In genomic region chr1:84843366-84843765, GRCm38 (mm10) we compare ENCODE assay signal across 31 mouse cellular contexts.
"Had no signal": no experiment of that assay in that cellular context is flagged by ENCODE, and none has a peak within 500 bp of the region (broad histone marks: within the 10 kb centered on the region; RNA-seq: fewer than 3 reads in every experiment).

No protein-coding gene starts in this region.

- H3K4me2 ChIP-seq: limb, embryonic 12.5 days; limb, embryonic 13.5 days; limb, embryonic 15.5 days; liver, embryonic 11.5 days; liver, embryonic 12.5 days; liver, embryonic 13.5 days; liver, embryonic 15.5 days; lung, embryonic 14.5 days; lung, embryonic 15.5 days; midbrain, embryonic 12.5 days; midbrain, embryonic 15.5 days; neural tube, embryonic 12.5 days had no signal

- H3K4me1 ChIP-seq: limb, embryonic 12.5 days had no signal

- ATAC-seq: liver, embryonic 12.5 days; liver, postnatal 0 days; lung, postnatal 0 days; midbrain, embryonic 15.5 days; midbrain, embryonic 16.5 days had no signal

- H3K27me3 ChIP-seq: limb, embryonic 12.5 days; limb, embryonic 13.5 days; limb, embryonic 15.5 days; liver, embryonic 12.5 days; liver, embryonic 13.5 days; liver, embryonic 15.5 days; lung, embryonic 15.5 days; megakaryocyte, embryonic 14.5 days; midbrain, embryonic 12.5 days; midbrain, embryonic 15.5 days; neural tube, embryonic 12.5 days had no signal

- DNase-seq: left cerebral cortex, postnatal 4 days; liver; liver, embryonic 13.5 days; liver, postnatal 0 days; lung, adult 18-20 months; lung, adult 2 months; lung, embryonic 14.5 days; lung, postnatal 10 days; lung, postnatal 14 days; lung, postnatal 36 days; lung, postnatal 4 days; midbrain, embryonic 14.5 days had no signal

- H3K9me3 ChIP-seq: limb, embryonic 10.5 days; limb, embryonic 12.5 days; limb, embryonic 13.5 days; limb, embryonic 15.5 days; liver, embryonic 12.5 days; liver, embryonic 13.5 days; liver, embryonic 15.5 days; lung, embryonic 15.5 days; megakaryocyte, embryonic 14.5 days; midbrain, embryonic 10.5 days; midbrain, embryonic 12.5 days; midbrain, embryonic 15.5 days; neural tube, embryonic 12.5 days had no signal

- H3K4me3 ChIP-seq: left cerebral cortex, adult 2 months; limb, embryonic 10.5 days; limb, embryonic 12.5 days; limb, embryonic 13.5 days; limb, embryonic 15.5 days; liver, embryonic 12.5 days; liver, embryonic 13.5 days; liver, embryonic 15.5 days; lung, embryonic 15.5 days; megakaryocyte, embryonic 14.5 days; midbrain, embryonic 10.5 days; midbrain, embryonic 12.5 days; midbrain, embryonic 15.5 days; myocyte; neural tube, embryonic 12.5 days had no signal

- H3K27ac ChIP-seq: left cerebral cortex, adult 2 months; limb, embryonic 10.5 days; limb, embryonic 12.5 days; limb, embryonic 13.5 days; limb, embryonic 15.5 days; liver, embryonic 12.5 days; liver, embryonic 13.5 days; liver, embryonic 14.5 days; liver, embryonic 15.5 days; lung, embryonic 15.5 days; macrophage; midbrain, embryonic 10.5 days; midbrain, embryonic 12.5 days; midbrain, embryonic 15.5 days; neural tube, embryonic 12.5 days had no signal

- H3K9ac ChIP-seq: limb, embryonic 12.5 days; limb, embryonic 13.5 days; limb, embryonic 15.5 days; liver, embryonic 12.5 days; liver, embryonic 13.5 days; liver, embryonic 14.5 days; liver, embryonic 15.5 days; liver, postnatal 0 days; lung, embryonic 14.5 days; lung, embryonic 15.5 days; midbrain, embryonic 12.5 days; midbrain, embryonic 15.5 days; neural tube, embryonic 12.5 days had no signal

- H3K36me3 ChIP-seq: liver, embryonic 12.5 days; liver, embryonic 13.5 days; liver, embryonic 15.5 days; lung, embryonic 15.5 days; midbrain, embryonic 15.5 days had no signal
